Mouse (Mus musculus) right cerebral cortex, adult 18-20 months (tissue): ENCODE data around the gene Sgsm1.

Source experiments
- DNase-seq: peaks from one replicate; pipeline ENCODE4 v3.0.0; 2022; ENCODE audit warnings: mixed read lengths

Sgsm1 gene

DNA sequence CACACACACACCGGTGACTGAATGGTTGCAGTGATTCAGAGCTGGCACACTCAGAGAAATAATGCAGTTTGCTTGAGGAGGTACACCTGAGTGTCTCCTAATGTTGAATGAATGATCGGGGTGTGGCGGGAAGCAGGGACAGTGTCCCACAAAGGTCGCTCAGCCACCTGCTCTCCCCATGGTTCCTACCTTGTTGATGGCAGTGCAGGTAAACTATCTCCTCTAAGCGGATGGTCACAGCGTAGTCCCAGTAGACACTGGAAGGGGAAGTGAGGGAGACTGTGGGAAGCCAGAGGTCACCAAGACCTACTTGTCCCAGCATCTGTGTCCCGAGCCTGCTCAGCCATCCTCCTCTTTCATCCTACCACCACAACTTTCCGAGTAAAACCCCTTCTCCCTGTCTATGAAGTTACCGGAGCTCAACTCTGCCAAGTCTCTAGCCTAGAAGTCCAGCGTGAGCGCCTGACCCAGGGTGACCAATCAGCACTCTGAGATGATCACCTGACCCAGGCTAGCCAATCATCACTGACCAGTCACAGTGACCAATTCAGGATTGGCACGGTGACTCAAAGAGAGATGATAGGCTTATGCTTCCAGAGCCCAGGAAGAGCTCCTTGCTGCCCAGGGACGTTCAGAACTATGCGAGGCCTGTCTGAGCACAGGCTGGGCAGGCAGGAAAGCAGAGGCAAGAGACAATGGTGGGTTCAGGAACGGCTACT is 30.3 kb downstream of the Sgsm1 start:
- DNase-seq = no peak

DNA sequence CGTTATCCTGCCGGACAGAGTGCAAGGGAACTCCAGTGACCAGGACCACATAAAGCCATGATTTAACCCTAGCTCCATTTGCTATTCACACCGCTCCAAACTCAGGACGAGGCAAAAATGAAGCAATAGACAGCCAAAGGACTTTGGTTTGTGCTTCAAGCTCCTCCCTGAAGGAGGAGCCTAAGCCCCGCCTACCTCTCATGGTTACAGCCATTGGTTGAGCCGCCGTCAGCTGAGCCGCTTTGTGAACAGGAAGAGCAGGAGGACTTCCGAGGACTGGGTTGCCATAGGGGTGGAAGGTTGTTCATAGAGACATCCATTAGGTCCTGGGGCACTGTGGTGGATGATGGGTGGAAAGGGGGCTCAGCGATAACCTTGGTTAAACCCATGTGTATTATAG is 34.7 kb downstream of the Sgsm1 start:
- no peak for DNase-seq

DNA sequence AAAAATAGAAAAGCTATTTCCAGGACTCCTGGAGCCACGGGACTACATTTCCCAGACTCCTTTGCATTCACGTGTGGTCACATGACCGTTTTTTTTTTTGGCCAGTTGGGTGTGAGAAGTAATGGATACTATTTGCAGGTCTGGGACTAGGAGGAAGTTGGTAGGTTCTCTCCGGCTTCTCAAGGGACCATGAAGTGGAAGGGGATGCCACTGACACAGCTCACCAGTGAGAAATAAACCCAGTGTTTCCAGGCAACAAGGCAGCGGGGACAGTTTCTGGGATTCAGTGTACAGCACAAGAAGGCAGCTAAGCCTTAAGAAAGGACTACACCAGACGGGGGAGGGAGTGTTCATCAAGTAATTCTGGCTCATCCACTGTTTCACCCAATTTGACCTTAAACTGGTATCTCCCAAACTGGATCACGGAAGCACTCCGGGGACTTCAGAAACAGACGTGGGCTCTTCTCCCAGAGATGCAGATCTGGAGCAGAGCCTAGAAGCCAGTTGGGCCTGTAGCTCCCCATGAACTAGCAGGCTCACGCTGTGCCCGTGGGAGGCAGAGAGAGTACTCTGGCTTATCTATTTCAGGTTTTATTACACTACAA is 39.3 kb downstream of the Sgsm1 start:
- peak; percentile 87 for DNase-seq

DNA sequence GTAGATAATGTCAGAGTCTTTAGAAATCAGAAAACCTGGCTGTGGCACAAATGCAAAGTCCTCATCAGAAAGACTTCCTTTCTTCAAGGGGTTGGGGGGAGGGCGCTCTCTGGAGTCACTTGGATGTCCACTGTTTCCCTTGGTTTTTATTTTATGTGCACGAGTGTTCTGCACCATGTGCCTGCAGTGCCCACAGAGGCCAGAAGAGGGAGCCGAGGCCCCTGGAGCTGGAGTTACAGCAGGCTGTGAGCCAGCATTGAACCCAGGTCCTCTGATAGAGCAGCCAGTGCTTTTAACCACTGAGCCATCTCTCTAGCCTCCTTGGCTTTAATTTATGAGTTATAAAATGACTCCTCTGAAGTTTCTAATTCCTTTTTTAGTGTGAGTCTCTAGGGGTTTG is 40.5 kb downstream of the Sgsm1 start:
- no peak for DNase-seq

DNA sequence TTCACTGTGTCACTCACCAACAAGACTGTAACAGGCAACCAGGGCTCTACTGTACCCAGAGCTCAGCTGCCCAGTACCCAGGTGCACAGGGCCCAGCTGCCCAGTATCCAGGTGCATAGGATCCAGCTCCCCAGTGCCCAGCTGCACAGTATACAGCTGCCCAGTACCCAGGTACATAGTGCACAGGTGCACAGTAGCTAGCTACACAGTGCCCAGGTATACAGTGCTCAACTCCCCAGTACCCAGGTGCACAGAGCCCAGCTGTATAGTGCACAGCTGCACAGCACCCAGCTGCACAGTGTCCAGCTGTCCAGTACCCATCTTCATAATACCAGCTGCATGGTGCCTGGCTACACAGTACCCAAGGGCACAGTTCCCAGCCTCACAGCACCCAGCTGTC is 42.3 kb downstream of the Sgsm1 start:
- DNase-seq = no peak

DNA sequence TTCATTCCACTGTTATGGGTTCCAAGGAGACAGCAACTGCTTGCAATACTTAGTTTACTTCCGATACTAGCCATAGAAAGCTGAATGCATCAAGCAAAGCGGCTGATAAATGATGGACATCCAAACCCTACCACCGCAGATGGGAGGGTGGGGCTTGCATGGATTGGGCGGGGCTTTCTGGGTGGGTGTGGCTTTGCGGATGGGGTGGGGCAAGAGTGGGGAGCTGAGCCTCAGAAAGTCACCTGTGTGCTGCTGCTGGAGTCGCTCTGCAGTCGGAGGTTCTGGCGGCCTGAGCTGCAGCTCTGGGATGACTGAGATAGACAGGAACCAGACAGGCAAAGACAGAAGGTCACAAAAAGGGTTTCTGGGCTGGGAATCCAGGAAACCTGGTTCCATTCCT is 44.9 kb downstream of the Sgsm1 start:
- DNase-seq = no peak

DNA sequence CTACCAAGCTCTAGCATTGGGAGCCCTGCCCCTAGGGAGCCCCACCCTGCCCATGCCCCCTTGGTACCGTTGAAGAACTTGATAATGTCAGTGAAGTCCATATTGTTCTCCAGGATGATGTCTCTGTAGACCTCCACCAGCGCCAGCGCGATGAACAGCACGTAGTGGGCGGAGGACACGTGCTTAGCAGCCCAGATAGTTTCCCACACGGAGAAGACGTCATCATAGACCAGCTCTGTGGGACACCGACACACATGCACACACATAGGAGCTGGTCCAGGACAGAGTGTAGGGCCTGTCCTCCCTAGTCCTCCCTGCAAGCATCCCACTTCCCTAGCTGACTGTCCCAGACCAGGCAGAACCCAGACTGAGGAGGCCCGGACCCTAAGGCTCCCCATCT is 59.8 kb downstream of the Sgsm1 start:
- DNase-seq = peak; percentile 40

DNA sequence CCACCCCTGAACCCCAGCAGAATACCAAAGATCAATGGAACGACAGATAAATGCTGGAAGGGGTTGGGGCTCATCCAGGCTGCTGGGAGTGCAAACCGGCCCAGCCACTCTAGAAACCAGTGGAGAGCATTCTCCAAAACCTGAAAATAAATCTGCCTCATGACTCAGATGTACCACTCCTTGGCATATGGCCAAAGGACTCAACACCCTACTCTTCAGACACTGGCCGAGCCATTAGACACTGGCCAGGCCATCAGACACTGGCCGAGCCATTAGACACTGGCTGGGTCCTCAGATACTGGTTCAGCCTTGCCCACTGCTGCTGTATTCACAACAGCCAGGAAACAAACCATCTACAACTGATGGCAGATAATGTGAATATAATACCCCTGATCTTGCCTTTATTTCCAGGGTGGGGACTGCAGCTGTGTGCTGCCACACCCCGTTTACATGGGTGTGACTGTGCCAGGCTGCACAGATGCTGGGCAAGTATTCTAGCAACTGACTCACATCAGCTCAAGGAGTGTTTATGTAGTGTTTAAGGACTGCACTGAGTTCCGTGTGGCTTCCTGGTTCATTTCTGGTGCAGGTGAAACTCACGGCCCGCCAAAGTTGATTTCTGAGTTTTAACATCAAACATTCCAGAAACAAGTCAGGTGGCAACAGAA is 61.2 kb downstream of the Sgsm1 start:
- DNase-seq = no peak

DNA sequence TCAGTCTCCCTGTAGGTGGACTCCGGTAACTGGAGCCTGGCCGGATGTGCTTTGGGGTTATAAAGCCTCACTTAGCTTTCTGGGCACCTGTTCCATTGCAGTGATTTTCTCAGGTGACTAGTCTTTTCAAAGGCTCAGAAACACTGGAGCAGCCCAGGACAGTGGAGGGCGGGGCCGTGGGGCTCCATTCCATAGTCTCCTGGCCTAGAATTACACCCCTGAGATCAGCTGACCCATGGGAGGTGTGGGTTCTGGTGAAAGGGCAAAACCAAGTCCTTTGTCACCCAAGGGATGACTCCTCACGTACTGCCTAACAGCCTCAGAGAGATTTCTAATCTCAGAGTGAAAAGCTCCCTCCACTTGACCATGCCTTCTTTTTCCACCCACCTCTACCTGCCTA is 80.4 kb downstream of the Sgsm1 start:
- DNase-seq = no peak

DNA sequence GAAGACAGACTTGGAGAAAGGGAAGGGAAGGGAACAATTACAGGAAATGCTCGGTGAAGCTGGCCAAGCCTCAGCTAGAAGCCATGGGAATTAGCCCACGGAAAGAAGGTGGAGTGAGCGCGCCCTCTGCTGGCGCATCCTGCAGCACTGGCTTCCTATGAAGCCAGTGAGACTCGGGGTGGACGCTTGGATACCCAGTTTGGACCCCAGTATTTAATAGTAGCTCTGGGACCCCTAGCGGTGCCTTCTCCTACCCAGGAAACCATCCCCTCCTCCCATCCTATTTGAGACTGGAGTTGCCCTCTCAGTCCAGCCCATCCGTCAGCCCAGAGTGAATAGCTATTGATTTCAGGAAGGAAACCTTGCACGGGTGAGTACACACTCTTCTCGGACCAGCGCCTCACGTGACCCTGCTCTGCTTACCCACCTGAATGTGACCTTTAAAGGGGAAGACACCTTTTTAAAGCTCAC is 83.9 kb downstream of the Sgsm1 start, which contains the start of gene Tmem211:
TSS of gene Tmem211 (plus strand) at position 278 of the 471 bp plus-strand sequence.
- peak; percentile 81 for DNase-seq

DNA sequence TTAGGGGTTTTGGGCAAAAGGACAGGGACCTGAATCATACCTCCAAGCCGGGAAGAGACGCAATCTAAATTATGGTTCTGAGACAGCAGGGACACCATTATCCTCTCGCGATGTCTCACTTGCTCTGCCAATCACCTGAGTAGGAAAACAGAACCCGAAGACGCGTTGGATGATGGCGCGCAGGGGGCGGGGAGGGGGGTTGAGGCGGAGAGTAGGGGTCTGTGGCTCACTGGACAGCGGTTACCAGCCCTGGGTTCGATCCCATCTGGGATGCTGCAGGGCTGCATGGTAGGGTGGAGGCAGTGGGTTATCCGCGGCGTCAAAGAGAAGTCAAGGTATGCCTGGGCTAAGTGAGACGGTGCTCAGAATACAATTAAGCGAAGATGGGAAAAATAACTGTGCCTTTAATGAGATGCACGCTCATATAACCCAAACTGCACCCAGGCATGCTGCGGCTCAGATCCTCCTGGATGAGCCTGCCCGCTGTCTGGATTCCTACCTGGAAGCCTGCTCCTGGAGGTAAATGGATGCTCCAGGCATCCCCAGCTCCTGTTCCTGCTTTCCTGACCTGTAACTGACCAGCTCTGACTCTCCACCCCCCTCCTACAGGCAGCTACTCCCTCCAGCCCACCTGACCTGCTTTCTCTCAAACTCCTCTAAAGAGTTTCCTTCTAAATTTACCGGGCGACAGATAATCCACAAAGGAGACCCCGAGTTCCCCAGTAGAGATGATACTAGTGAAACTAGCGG is 84.7 kb downstream of the Sgsm1 start:
- DNase-seq = no peak

DNA sequence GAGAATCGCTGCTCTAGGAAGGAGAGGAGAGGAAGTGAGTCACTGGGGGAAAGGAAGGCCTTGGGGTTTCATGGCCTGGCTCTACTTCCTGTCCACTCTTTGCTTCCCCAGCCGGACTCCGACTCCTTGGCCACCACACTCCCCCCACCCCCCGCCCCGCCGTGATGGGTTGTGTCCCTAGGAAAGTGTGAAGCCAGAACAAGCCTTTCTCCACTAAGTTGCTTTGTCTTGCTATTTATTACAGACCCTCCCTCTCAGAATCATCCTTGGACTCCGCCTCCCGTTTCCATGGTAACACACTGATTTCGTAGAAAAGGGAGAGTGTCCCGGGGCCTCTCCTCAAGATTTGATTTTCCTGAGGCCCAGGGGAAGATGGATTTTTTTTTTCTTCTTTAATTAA is 85.3 kb downstream of the Sgsm1 start:
- no peak for DNase-seq

DNA sequence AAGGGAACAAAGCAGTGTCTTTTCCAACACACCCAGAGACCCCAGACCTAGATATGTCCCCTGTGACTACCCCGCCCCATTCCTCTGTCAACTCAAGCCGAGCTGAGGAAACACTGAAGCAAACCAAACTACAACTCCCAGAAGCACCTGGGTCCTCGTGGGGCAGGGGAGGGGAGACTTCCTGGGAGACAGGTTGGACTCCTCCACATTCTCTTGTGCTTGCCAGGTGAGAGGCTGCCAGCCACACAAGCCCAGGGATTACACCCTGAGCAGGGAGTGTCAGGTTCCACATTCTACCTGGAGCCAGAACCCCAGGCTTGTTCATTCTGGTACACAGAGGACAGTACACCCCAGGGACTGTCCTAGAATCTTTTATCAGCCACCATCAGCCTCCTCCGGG is 86.7 kb downstream of the Sgsm1 start:
- DNase-seq = no peak

DNA sequence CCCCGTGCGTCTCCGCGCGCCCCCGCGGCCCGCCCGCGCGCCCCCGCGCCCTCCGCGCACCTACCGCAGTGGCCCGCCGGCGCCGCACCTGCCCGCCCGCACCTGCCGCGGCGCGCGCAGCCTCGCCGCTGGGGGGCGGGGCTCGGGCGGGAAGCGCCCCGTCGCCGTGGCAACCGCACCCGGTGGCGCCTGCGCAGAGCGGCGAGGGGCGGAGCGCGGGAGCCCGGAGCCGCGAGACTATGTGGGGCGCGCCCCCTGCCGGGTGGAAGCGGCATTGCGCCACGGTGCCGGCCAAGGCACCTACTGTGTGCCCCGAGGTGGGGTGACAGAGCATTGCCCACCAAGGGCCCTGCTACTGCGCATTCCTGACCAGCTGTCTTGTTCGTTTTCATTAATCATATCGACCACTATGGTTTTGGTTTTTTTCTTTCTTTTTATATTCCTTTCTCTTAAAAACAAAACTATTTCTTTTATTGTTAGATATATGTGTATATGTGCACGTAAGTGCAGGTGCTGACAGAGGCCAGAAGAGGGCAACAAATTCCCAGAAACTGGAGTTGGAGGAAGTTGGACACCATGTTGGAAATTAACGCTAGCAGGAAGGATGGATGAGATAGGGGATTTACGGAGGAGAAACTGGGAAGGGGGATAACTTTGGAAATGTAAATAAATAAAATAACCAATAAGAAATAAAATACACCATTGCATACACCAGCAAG is 89.3 kb downstream of the Sgsm1 start, which contains the start of gene 2900026A02Rik:
TSS of gene 2900026A02Rik (minus strand) at position 90 of the 719 bp plus-strand sequence.
- DNase-seq = peak; percentile 76

DNA sequence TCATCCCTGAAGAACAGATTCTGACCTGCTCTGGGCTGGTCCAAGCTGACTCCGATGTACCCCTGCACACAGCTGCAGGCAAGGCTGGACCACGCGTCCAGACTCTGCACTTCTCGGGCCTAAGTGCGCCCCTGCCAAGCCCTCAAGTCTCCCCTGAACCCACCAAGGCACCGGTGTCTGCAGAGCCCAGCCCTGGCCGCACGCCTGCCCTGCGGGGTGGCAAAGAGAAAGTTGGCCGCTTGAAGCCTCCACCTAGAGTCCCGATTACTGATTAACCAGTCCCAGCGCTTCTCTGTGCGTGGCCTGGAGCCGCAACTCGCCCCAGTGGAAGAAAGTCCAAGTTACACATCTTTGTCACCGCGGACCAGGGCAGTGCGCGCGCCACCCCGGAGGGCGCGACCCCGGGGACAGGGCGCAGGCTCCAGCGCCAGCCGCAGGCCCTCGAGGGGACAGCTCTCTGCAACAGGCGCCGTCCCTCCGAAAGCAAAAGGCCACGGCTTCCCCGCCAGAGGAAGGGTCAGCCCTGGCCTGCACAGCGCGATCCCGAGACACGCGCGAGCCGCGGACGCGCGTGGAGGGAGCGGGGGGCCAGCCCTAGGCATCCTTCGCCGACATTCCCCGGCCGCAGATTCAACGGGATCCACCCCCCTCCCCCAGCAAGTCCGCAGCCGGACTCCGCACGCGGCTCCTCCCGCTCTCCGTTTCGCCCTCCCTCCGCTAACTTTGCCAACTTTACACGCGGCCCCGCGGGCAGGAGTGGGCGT is 90.0 kb downstream of the Sgsm1 start:
- no peak for DNase-seq

DNA sequence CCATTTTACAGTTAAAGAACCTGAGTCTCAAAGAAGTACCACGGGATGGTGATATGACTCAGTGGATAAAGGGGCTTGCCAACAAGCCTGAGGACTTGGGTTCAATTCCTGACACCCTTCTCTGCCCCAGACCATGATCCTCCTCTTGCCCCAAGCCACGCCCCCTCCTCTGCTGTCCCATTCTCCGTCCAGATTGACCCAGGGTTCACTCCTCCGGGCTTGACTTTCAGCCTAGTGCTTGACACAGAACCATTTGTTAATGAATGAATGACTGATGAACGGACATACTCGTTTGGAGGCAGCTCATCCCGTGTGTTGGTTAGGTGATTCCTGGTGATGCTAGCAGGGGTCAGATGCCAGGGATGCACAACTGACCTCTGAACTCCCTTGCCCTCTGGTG is 90.7 kb downstream of the Sgsm1 start:
- no peak for DNase-seq

DNA sequence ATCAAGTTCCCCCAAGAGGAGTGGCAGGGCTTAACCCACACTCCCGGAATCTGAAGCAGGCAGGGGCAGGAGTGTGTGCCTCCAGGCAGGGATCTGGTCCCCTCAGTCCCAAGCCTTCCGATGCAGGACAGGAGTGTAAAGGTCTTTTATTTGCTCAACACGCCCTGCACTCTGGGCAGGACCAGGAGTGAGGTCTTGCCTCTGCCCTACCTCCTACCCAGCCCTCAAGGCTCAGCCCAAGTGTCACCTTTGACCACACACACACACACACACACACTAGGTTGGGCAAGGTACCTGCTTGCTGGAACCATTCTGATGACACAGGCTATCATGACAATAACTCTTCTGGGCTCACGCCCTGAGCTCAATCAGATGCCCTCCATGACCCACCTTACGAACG is 91.1 kb downstream of the Sgsm1 start:
- no peak for DNase-seq

DNA sequence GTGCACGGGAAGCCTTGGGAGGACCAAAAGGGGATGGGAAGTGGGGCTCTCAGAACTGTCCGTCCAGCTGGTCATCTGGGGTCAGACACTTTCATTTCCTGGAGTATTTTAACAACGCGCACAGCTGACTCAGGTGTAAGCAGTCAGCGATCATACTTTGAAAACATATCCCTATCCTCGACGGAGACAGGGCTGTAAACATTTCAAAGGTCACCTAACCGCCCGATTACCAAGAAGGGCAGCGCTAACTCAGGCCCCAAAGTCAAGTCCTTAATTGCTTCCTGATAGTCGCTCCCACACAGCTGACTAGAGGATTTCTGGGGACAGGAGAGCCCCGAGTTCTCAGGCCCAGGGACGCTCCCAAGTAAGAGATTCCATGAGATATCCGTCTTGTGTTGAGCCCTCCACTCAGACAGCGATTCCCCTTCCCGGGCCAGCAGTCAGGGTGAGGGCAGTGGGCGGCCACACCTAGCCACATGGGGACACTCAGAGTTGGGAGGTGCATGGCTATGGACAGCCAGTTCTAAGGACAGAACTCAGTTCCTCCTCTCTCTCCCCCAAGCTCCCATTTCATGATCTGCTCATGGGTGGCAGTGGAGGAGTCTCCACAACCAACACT is 91.9 kb downstream of the Sgsm1 start:
- DNase-seq = no peak

DNA sequence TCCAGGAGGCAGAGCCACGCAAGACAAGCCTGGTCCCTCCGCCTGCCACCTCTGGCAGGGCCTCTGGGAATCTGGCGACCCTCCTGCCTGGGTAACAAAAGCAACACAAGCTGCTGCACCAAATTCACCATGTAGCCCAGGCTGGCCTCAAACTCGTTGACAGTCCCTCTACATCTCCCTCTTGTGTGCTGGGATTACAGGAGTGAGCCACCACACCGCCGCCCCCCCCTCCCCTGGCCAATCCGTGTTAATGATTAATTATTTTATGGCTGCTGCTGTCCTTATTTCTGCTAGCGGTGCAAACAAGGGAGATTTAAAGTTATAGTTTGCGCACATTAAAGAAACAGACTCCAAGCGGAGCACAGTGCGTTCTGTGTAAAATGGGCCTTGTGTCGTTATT is 93.5 kb downstream of the Sgsm1 start:
- DNase-seq = no peak

DNA sequence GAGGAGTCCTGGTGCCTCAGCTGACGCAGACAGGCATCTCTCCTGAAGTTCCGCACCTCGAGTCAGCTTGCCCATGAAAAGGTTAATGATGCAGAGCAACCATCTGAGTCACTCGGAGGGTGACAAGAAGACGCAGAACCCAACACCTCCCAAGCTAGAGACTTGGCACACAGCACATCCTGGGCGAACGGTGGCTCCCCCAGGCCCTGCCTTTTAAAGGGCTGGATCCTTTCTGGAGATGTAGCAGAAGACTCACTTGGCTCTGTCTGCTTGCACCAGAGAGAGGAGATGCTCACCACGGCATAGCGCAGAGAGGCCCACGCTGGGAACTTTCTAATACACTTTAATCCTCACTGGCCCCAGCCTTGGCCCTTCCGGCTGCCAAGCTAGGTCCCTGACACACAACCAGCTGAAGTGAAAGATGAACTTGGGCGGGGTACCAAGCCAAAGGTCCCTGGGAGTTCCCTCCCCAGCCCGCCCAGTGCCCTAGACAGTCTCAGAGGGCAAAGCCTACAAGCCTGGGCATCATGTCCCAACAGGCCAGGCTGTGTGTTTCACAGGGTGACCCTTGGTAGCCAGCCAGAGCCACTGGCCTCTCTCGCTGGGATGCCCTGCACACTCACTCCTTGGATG is 94.1 kb downstream of the Sgsm1 start:
- peak; percentile 51 for DNase-seq

DNA sequence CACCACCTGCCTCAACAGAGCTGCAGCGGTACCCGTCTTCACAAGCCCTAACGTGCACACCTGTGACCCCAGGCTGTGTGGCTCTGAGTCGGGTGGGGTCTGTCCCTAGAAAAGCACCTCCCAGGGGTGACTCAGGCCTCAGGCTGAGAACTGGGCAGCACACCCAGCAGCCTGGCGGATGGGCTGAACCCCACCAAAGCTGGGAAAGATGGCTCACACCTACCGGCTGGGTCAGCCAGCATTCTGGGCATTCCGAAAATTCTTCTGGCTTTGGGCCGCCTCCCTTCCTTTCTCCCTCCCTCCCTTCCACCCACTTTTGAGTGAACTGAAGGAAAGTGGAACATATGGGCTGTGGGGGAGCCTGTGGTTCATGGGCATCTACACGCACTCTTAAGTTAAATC is 95.0 kb downstream of the Sgsm1 start:
- peak; percentile 57 for DNase-seq
